Mouse (Mus musculus): ENCODE measurements around the gene Srpr. TPM values are rescaled to one million over a fixed set of nuclear protein-coding genes. Genes with fewer than 3 reads are reported as not detected.

Srpr gene
- total RNA-seq, 2 experiments from 2014 or later = 63.1 to 67.3 TPM

GRCm38 (mm10) chr9:35249476-35249875 is 49.5 kb downstream of the Srpr start:
- DNase-seq (ENCODE audit: low spot score in 2 of 2) = no peak

- no peak for DNase-seq (ENCODE audit: low spot score in 2 of 2)
These were observed 57.4 kb downstream of the Srpr start for GRCm38 (mm10) chr9:35257365-35257764.

- DNase-seq (ENCODE audit: low spot score in 2 of 2) = no peak
These were observed 62.4 kb downstream of the Srpr start for GRCm38 (mm10) chr9:35262418-35262817.

GRCm38 (mm10) chr9:35263431-35263830 is 63.5 kb downstream of the Srpr start:
- no peak for DNase-seq (ENCODE audit: low spot score in 2 of 2)

- no peak for DNase-seq (ENCODE audit: low spot score in 2 of 2)
These were observed 64.5 kb downstream of the Srpr start for GRCm38 (mm10) chr9:35264509-35264908.

- DNase-seq (ENCODE audit: low spot score in 2 of 2) = peak; percentile 92 to 95
These were observed 67.4 kb downstream of the Srpr start, which contains the start of the genes Fam118b and Rpusd4 for GRCm38 (mm10) chr9:35267146-35267975. Gene Fam118b, minus strand, starts transcription at chr9:35267805. Gene Rpusd4, plus strand, starts transcription at chr9:35267865.

- DNase-seq (ENCODE audit: low spot score in 2 of 2) = no peak
These were observed 68.2 kb downstream of the Srpr start for GRCm38 (mm10) chr9:35267976-35268715.

GRCm38 (mm10) chr9:35277855-35278365 is 77.9 kb downstream of the Srpr start:
- DNase-seq (ENCODE audit: low spot score in 2 of 2) = no peak

GRCm38 (mm10) chr9:35278451-35278850 is 78.5 kb downstream of the Srpr start:
- no peak for DNase-seq (ENCODE audit: low spot score in 2 of 2)

- peak; percentile 67 to 81 for DNase-seq (ENCODE audit: low spot score in 2 of 2)
These were observed 82.3 kb downstream of the Srpr start for GRCm38 (mm10) chr9:35282006-35282850.

GRCm38 (mm10) chr9:35282851-35283200 is 82.9 kb downstream of the Srpr start:
- DNase-seq (ENCODE audit: low spot score in 2 of 2) = no peak

GRCm38 (mm10) chr9:35283415-35284069 is 83.6 kb downstream of the Srpr start:
- no peak for DNase-seq (ENCODE audit: low spot score in 2 of 2)

GRCm38 (mm10) chr9:35284351-35284750 is 84.4 kb downstream of the Srpr start:
- no peak for DNase-seq (ENCODE audit: low spot score in 2 of 2)

GRCm38 (mm10) chr9:35286351-35286750 is 86.4 kb downstream of the Srpr start:
- DNase-seq (ENCODE audit: low spot score in 2 of 2) = no peak

- DNase-seq (ENCODE audit: low spot score in 2 of 2) = no peak
These were observed 90.0 kb downstream of the Srpr start for GRCm38 (mm10) chr9:35289992-35290391.

GRCm38 (mm10) chr9:35290417-35290816 is 90.4 kb downstream of the Srpr start:
- no peak for DNase-seq (ENCODE audit: low spot score in 2 of 2)

GRCm38 (mm10) chr9:35290916-35291315 is 90.9 kb downstream of the Srpr start:
- DNase-seq (ENCODE audit: low spot score in 2 of 2) = no peak

GRCm38 (mm10) chr9:35293465-35293864 is 93.5 kb downstream of the Srpr start:
- no peak for DNase-seq (ENCODE audit: low spot score in 2 of 2)
